In the genomic region with DNA sequence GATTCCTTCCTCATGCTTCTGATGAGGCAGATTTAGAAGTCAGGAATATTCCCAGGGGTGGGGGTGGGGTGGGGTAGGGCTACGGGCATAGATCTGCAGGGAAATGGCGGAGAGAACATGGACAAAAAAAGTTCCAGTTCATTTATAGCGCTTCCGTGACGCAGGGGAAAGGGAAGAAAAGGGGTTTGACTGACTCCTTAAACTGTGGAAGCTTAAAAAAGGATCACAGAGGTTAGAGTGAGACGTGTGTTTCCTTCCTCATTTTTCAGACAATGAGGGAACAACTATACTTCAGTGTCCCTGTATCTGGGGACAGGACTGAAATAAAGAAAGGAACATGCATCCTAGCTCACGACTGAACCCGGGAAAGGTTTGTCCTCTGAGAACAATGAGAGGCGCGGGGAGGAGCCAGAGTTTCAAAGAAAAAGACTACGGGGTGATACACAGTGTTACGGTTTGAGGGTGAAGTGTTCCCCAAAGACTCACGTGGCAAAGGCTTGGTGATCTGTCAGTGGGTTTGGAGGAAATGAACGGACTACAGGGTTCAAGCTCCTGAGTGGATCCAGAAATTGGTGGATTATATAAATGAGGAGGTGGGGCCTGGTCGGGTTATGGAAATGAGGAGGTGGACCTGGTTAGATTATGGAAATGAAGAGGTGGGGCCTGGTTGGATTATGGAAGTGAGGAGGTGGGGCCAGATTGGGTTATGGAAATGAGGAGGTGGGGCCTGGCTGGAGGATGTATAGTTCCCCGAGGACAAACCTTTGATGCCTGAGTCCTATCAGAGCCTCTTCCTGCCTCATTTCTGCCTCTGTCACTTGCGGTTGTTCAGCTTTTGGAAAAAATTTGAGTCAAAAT, we compare ENCODE assay signal across 8 mouse cellular contexts. TPM values are rescaled to one million over a fixed set of nuclear protein-coding genes. Genes with fewer than 3 reads are reported as not detected.
DNase-seq lines count a peak whose midpoint lies in the region; ATAC-seq and TF ChIP-seq lines count a peak whose summit lies in the region.

No protein-coding gene starts in this region.

- no peaks in the 10 kb centered on the region for H3K36me3 ChIP-seq in hindbrain, embryonic 10.5 days
- no peaks in the 10 kb centered on the region for H3K36me3 ChIP-seq in hindbrain, postnatal 0 days (ENCODE audit: insufficient read depth, low read length)
- no peaks in the 10 kb centered on the region for H3K36me3 ChIP-seq in heart, embryonic 11.5 days (ENCODE audit: control insufficient read depth, insufficient read depth, low read length)

- no peaks in the 10 kb centered on the region for H3K27me3 ChIP-seq in hindbrain, embryonic 10.5 days (ENCODE audit: insufficient read depth, poor library complexity, severe bottlenecking)
- H3K27me3 ChIP-seq in hindbrain, postnatal 0 days (ENCODE audit: insufficient read depth, low read length): no peaks in the 10 kb centered on the region
- H3K27me3 ChIP-seq in heart, embryonic 11.5 days (ENCODE audit: control insufficient read depth, insufficient read depth, low read length): peaks cover 10% of the 10 kb centered on the region

- peak overlapping the region; percentile 41 for H3K4me3 ChIP-seq in hindbrain, embryonic 10.5 days
- no peak overlapping the region for H3K4me3 ChIP-seq in hindbrain, postnatal 0 days (ENCODE audit: low read length)
- no peak overlapping the region for H3K4me3 ChIP-seq in heart, embryonic 11.5 days (ENCODE audit: low read depth, low read length)

- peak; percentile 42 for DNase-seq in hindbrain, embryonic 10.5 days (ENCODE audit: low spot score)
- no peak for DNase-seq in hindbrain, postnatal 0 days (ENCODE audit: low spot score)
- DNase-seq in R1 (ENCODE audit: low read depth, low spot score): peak; percentile 61
- no peak for DNase-seq in spleen, adult 18-20 months
- DNase-seq in adrenal gland, postnatal 36 days: no peak
- no peak for DNase-seq in cerebellum, adult 8-10 months

- no peaks in the 10 kb centered on the region for H3K9me3 ChIP-seq in hindbrain, embryonic 10.5 days
- H3K9me3 ChIP-seq in hindbrain, postnatal 0 days (ENCODE audit: low read length): no peaks in the 10 kb centered on the region
- H3K9me3 ChIP-seq in heart, embryonic 11.5 days (replicated peaks; ENCODE audit: control insufficient read depth, low read length): no peaks in the 10 kb centered on the region

- WGBS in hindbrain, embryonic 10.5 days: 16% methylated on average over 17 of the region's 17 CpGs
- WGBS in hindbrain, postnatal 0 days: 25% methylated on average over 17 of the region's 17 CpGs
- WGBS in heart, embryonic 11.5 days (ENCODE audit: insufficient replicate concordance): 36% methylated on average over 17 of the region's 17 CpGs

- no peak for ATAC-seq in hindbrain, postnatal 0 days
- ATAC-seq in heart, embryonic 11.5 days (replicated peaks; ENCODE audit: insufficient number of reproducible peaks, low FRiP score, low TSS enrichment): 0 out of 2 replicates have a peak, but pooled peaks have one; percentile 10
- ATAC-seq in megakaryocyte-erythroid progenitor cell, adult 5-6 weeks (replicated peaks; ENCODE audit: low FRiP score, low TSS enrichment, poor library complexity, severe bottlenecking): peak; percentile 88

- peaks cover 24% of the 10 kb centered on the region for H3K4me1 ChIP-seq in hindbrain, embryonic 10.5 days (replicated peaks)
- no peaks in the 10 kb centered on the region for H3K4me1 ChIP-seq in hindbrain, postnatal 0 days (ENCODE audit: insufficient read depth, low read length)
- H3K4me1 ChIP-seq in heart, embryonic 11.5 days (ENCODE audit: control insufficient read depth, insufficient read depth, low read length): peaks cover 15% of the 10 kb centered on the region

- H3K27ac ChIP-seq in hindbrain, embryonic 10.5 days: peak overlapping the region; percentile 78
- no peak overlapping the region for H3K27ac ChIP-seq in hindbrain, postnatal 0 days
- H3K27ac ChIP-seq in heart, embryonic 11.5 days (ENCODE audit: low read depth, low read length): no peak overlapping the region

- no peak for TF ChIP-seq CTCF in hindbrain, postnatal 0 days (IDR thresholded peaks at IDR 0.05; ENCODE audit: low read depth)

- H3K9ac ChIP-seq in hindbrain, postnatal 0 days (replicated peaks; ENCODE audit: low read length): no peak overlapping the region
- H3K9ac ChIP-seq in heart, embryonic 11.5 days (ENCODE audit: low read depth, low read length): no peak overlapping the region

- no peak overlapping the region for H3K4me2 ChIP-seq in hindbrain, postnatal 0 days (ENCODE audit: low read depth, low read length)
- no peak overlapping the region for H3K4me2 ChIP-seq in heart, embryonic 11.5 days

RNA-seq across cellular contexts. Expression of gene Tmem150c, which starts 57.8 kb away (rescaled TPM):
- 3.2 and 3.8 TPM in 2 replicates for polyA plus RNA-seq in hindbrain, embryonic 10.5 days (2016; fragmentation: Nextera tagmentation; extraction: Ambion mirVana)
- 48.6 and 59.5 TPM in 2 replicates for total RNA-seq in hindbrain, postnatal 0 days (2014; rRNA removed)
- 32.7 and 33.5 TPM in 2 replicates for polyA plus RNA-seq in hindbrain, postnatal 0 days (2015; fragmentation: Nextera tagmentation; extraction: Ambion mirVana)
- 0.54 and 1.0 TPM in 2 replicates for polyA plus RNA-seq in heart, embryonic 11.5 days (2014; fragmentation: Nextera tagmentation; extraction: Ambion mirVana)
- total RNA-seq in megakaryocyte-erythroid progenitor cell, adult 5-6 weeks (2014; fragmentation: Nextera tagmentation): not detected in 2 replicates
- not detected in 2 replicates for total RNA-seq in megakaryocyte-erythroid progenitor cell, adult 5-6 weeks (2017)
- 10 to 100 TPM; 12.2 to 19.0 TPM for total RNA-seq in adrenal gland, postnatal 36 days (2021)

Comparison
In these comparisons a context has a peak if more than half of its experiments do, and no peak if none do; other contexts are left out.
1. DNase-seq: peak in hindbrain, embryonic 10.5 days (single experiment) and R1 (single experiment); none in hindbrain, postnatal 0 days (single experiment), spleen, adult 18-20 months (0 of 2), adrenal gland, postnatal 36 days (0 of 2) and cerebellum, adult 8-10 months (single experiment).
2. RNA of gene Tmem150c, which starts 57.8 kb away (total RNA-seq): 48.6 to 59.5 TPM in hindbrain, postnatal 0 days and 12.2 to 19.0 TPM in adrenal gland, postnatal 36 days; not detected in megakaryocyte-erythroid progenitor cell, adult 5-6 weeks; every median in the first group is over 10 times any median in the second.